Comparison of ENCODE assay signal across 19 mouse cellular contexts in genomic region chr2:16709885-16710284, GRCm38 (mm10).
DNase-seq lines count a peak whose midpoint lies in the region; ATAC-seq and TF ChIP-seq lines count a peak whose summit lies in the region.
"Had no signal": no experiment of that assay in that cellular context is flagged by ENCODE, and none has a peak within 500 bp of the region (broad histone marks: within the 10 kb centered on the region; RNA-seq: fewer than 3 reads in every experiment).

No protein-coding gene starts in this region.

- peak; percentile 3 for DNase-seq in hindbrain, embryonic 11.5 days (ENCODE audit: low spot score)
- peak; percentile 51 for DNase-seq in embryonic facial prominence, embryonic 14.5 days (ENCODE audit: low spot score)
- DNase-seq in limb, embryonic 14.5 days (ENCODE audit: low spot score), result peak; percentile 37
- no peak for DNase-seq in cerebellum, adult 9-10 months
- DNase-seq in layer of hippocampus, postnatal 10 days (ENCODE audit: low spot score in 2 of 2), result no peak
- DNase-seq: adrenal gland, postnatal 10 days; cerebellum, adult 11 months; cerebellum, adult 8-10 months; cerebellum, postnatal 25 days; forebrain, postnatal 0 days; gastrocnemius, postnatal 14 days; heart, adult 2 months; heart, postnatal 14 days had no signal

- H3K36me3 ChIP-seq in hindbrain, embryonic 11.5 days (ENCODE audit: control insufficient read depth, insufficient read depth, low read length), result no peaks in the 10 kb centered on the region
- no peaks in the 10 kb centered on the region for H3K36me3 ChIP-seq in hindbrain, embryonic 12.5 days
- H3K36me3 ChIP-seq in embryonic facial prominence, embryonic 14.5 days (ENCODE audit: control insufficient read depth, insufficient read depth, low read length), result no peaks in the 10 kb centered on the region
- H3K36me3 ChIP-seq in limb, embryonic 14.5 days (ENCODE audit: control insufficient read depth, insufficient read depth, low read length), result no peaks in the 10 kb centered on the region
- no peaks in the 10 kb centered on the region for H3K36me3 ChIP-seq in intestine, embryonic 16.5 days (ENCODE audit: control insufficient read depth, insufficient read depth, low read length)
- H3K36me3 ChIP-seq: heart, embryonic 15.5 days; hindbrain, embryonic 15.5 days had no signal

- no peaks in the 10 kb centered on the region for H3K27me3 ChIP-seq in hindbrain, embryonic 11.5 days (ENCODE audit: control insufficient read depth, insufficient read depth, low read length)
- H3K27me3 ChIP-seq in hindbrain, embryonic 12.5 days, result no peaks in the 10 kb centered on the region
- H3K27me3 ChIP-seq in embryonic facial prominence, embryonic 14.5 days (replicated peaks; ENCODE audit: control insufficient read depth, insufficient read depth, low read length), result no peaks in the 10 kb centered on the region
- H3K27me3 ChIP-seq in limb, embryonic 14.5 days (ENCODE audit: control insufficient read depth, insufficient read depth, low read length), result no peaks in the 10 kb centered on the region
- H3K27me3 ChIP-seq in intestine, embryonic 16.5 days (replicated peaks; ENCODE audit: control insufficient read depth, insufficient read depth, low read length), result no peaks in the 10 kb centered on the region
- H3K27me3 ChIP-seq: forebrain, embryonic 13.5 days; heart, embryonic 15.5 days; hindbrain, embryonic 15.5 days had no signal

- no peak for ATAC-seq in hindbrain, embryonic 11.5 days (ENCODE audit: low FRiP score)
- no peak for ATAC-seq in hindbrain, embryonic 12.5 days (ENCODE audit: low FRiP score)
- no peak for ATAC-seq in embryonic facial prominence, embryonic 14.5 days (ENCODE audit: low read depth)
- peak; percentile 44; the same call in 1 of the 2 replicates for ATAC-seq in limb, embryonic 14.5 days (ENCODE audit: low FRiP score, low read depth)
- ATAC-seq in intestine, embryonic 16.5 days, result no peak
- ATAC-seq: forebrain, embryonic 13.5 days; forebrain, postnatal 0 days had no signal

- no peak overlapping the region for H3K4me3 ChIP-seq in hindbrain, embryonic 11.5 days (ENCODE audit: low read depth, low read length)
- H3K4me3 ChIP-seq in hindbrain, embryonic 12.5 days, result no peak overlapping the region
- H3K4me3 ChIP-seq in embryonic facial prominence, embryonic 14.5 days (ENCODE audit: low read depth, low read length), result no peak overlapping the region
- no peak overlapping the region for H3K4me3 ChIP-seq in limb, embryonic 14.5 days (replicated peaks; ENCODE audit: low read length)
- no peak overlapping the region for H3K4me3 ChIP-seq in intestine, embryonic 16.5 days (ENCODE audit: low read length)
- H3K4me3 ChIP-seq: forebrain, embryonic 13.5 days; heart, adult 2 months; heart, embryonic 15.5 days; hindbrain, embryonic 15.5 days had no signal

- no peak overlapping the region for H3K27ac ChIP-seq in hindbrain, embryonic 11.5 days (ENCODE audit: low read depth, low read length)
- H3K27ac ChIP-seq in hindbrain, embryonic 12.5 days, result no peak overlapping the region
- 0 out of 2 replicates have a peak overlapping the region, but pooled peaks have one; percentile 21 for H3K27ac ChIP-seq in embryonic facial prominence, embryonic 14.5 days (replicated peaks; ENCODE audit: low read depth, low read length)
- H3K27ac ChIP-seq in limb, embryonic 14.5 days (replicated peaks; ENCODE audit: low read depth, low read length), result no peak overlapping the region
- no peak overlapping the region for H3K27ac ChIP-seq in intestine, embryonic 16.5 days (ENCODE audit: low read length)
- H3K27ac ChIP-seq: forebrain, embryonic 13.5 days; heart, adult 2 months; heart, embryonic 15.5 days; hindbrain, embryonic 15.5 days had no signal

- H3K4me2 ChIP-seq in hindbrain, embryonic 11.5 days (replicated peaks; ENCODE audit: low read depth, low read length), result no peak overlapping the region
- no peak overlapping the region for H3K4me2 ChIP-seq in hindbrain, embryonic 12.5 days (replicated peaks)
- H3K4me2 ChIP-seq in embryonic facial prominence, embryonic 14.5 days (ENCODE audit: low read depth, low read length), result no peak overlapping the region
- H3K4me2 ChIP-seq in limb, embryonic 14.5 days (replicated peaks; ENCODE audit: low read depth, low read length, severe bottlenecking), result no peak overlapping the region
- no peak overlapping the region for H3K4me2 ChIP-seq in intestine, embryonic 16.5 days (ENCODE audit: low read depth, low read length)
- H3K4me2 ChIP-seq: forebrain, embryonic 13.5 days; heart, embryonic 11.5 days; heart, embryonic 15.5 days; hindbrain, embryonic 15.5 days had no signal

- no peaks in the 10 kb centered on the region for H3K4me1 ChIP-seq in hindbrain, embryonic 11.5 days (replicated peaks; ENCODE audit: control insufficient read depth, insufficient read depth, low read length)
- H3K4me1 ChIP-seq in hindbrain, embryonic 12.5 days, result no peaks in the 10 kb centered on the region
- H3K4me1 ChIP-seq in embryonic facial prominence, embryonic 14.5 days (ENCODE audit: control insufficient read depth, insufficient read depth, low read length), result peaks cover 3% of the 10 kb centered on the region; the same call in 1 of the 2 replicates
- H3K4me1 ChIP-seq in limb, embryonic 14.5 days (ENCODE audit: control insufficient read depth, insufficient read depth, low read length), result 0 out of 2 replicates have a peak, but pooled peaks cover 3% of the 10 kb centered on the region
- H3K4me1 ChIP-seq in intestine, embryonic 16.5 days (ENCODE audit: control insufficient read depth, insufficient read depth, low read length), result no peaks in the 10 kb centered on the region
- H3K4me1 ChIP-seq: forebrain, embryonic 13.5 days; heart, embryonic 15.5 days; hindbrain, embryonic 15.5 days had no signal

- WGBS in hindbrain, embryonic 11.5 days, result 66% methylated on average over 6 of the region's 6 CpGs
- 65% methylated on average over 6 of the region's 6 CpGs for WGBS in hindbrain, embryonic 12.5 days
- 20% methylated on average over 6 of the region's 6 CpGs for WGBS in embryonic facial prominence, embryonic 14.5 days
- WGBS in limb, embryonic 14.5 days, result 40% methylated on average over 6 of the region's 6 CpGs
- 61% methylated on average over 6 of the region's 6 CpGs for whole genome bisulfite sequencing in intestine, embryonic 16.5 days

- H3K9ac ChIP-seq in hindbrain, embryonic 11.5 days (ENCODE audit: low read depth, low read length), result no peak overlapping the region
- no peak overlapping the region for H3K9ac ChIP-seq in hindbrain, embryonic 12.5 days
- no peak overlapping the region for H3K9ac ChIP-seq in embryonic facial prominence, embryonic 14.5 days (ENCODE audit: low read depth, low read length)
- no peak overlapping the region for H3K9ac ChIP-seq in limb, embryonic 14.5 days (ENCODE audit: low read depth, low read length, severe bottlenecking)
- no peak overlapping the region for H3K9ac ChIP-seq in intestine, embryonic 16.5 days (ENCODE audit: low read depth, low read length)
- H3K9ac ChIP-seq: forebrain, embryonic 13.5 days; forebrain, postnatal 0 days; heart, embryonic 15.5 days; hindbrain, embryonic 15.5 days had no signal

- no peaks in the 10 kb centered on the region for H3K9me3 ChIP-seq in hindbrain, embryonic 11.5 days (ENCODE audit: control insufficient read depth, low read length)
- H3K9me3 ChIP-seq in hindbrain, embryonic 12.5 days (replicated peaks), result no peaks in the 10 kb centered on the region
- no peaks in the 10 kb centered on the region for H3K9me3 ChIP-seq in embryonic facial prominence, embryonic 14.5 days (ENCODE audit: control insufficient read depth, low read length)
- H3K9me3 ChIP-seq in limb, embryonic 14.5 days (ENCODE audit: control insufficient read depth, low read length), result no peaks in the 10 kb centered on the region
- no peaks in the 10 kb centered on the region for H3K9me3 ChIP-seq in intestine, embryonic 16.5 days (ENCODE audit: control insufficient read depth, low read length)
- H3K9me3 ChIP-seq: forebrain, embryonic 13.5 days; heart, embryonic 15.5 days; hindbrain, embryonic 15.5 days had no signal

- TF ChIP-seq POLR2A in limb, embryonic 14.5 days (IDR thresholded peaks at IDR 0.05; ENCODE audit: borderline replicate concordance, extremely low read depth, insufficient read depth, insufficient read length), result no peak

Comparison
In these comparisons a context has a peak if more than half of its experiments do, and no peak if none do; other contexts are left out.
1. DNase-seq: peak in hindbrain, embryonic 11.5 days (single experiment), embryonic facial prominence, embryonic 14.5 days (single experiment) and limb, embryonic 14.5 days (single experiment); none in cerebellum, adult 9-10 months (single experiment) and layer of hippocampus, postnatal 10 days (0 of 2).